In the genomic region with DNA sequence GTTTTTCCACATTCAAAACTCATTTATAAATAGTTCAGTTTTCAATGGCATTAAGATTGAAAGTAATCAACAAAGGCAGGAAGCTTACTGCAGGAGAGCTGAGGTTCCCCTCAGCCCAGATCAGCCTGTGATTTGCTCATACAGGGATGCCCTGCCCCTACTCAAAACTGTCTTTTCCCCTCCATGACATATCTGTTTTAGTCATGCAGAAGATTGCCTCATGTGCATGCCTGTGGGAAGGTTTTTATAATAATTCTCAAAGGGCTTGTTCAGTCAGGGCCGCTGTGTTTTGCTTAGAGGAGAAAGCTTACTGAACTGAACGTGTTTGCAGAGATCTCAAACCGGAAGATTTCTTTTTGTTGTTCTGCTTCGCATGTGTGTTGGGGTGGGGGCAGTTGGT, we compare ENCODE assay signal across 15 mouse cellular contexts. TPM values are rescaled to one million over a fixed set of nuclear protein-coding genes. Genes with fewer than 3 reads are reported as not detected.
"Had no signal": no experiment of that assay in that cellular context is flagged by ENCODE, and none has a peak within 500 bp of the region (broad histone marks: within the 10 kb centered on the region; RNA-seq: fewer than 3 reads in every experiment).

No protein-coding gene starts in this region.

- H3K4me3 ChIP-seq: left cerebral cortex, adult 2 months; limb, embryonic 12.5 days had no signal

- H3K27me3 ChIP-seq: limb, embryonic 12.5 days had no signal

- H3K4me1 ChIP-seq: limb, embryonic 12.5 days had no signal

- H3K9ac ChIP-seq: limb, embryonic 12.5 days; liver, embryonic 14.5 days had no signal

- H3K9me3 ChIP-seq: limb, embryonic 12.5 days had no signal

- H3K27ac ChIP-seq: left cerebral cortex, adult 2 months; limb, embryonic 12.5 days; liver, embryonic 14.5 days; stomach, postnatal 0 days had no signal

- H3K36me3 ChIP-seq: limb, embryonic 12.5 days had no signal

- H3K4me2 ChIP-seq: limb, embryonic 12.5 days had no signal

- DNase-seq: kidney, adult 11 months; kidney, adult 9 months; kidney, postnatal 10 days; lung, adult 18-20 months; midbrain, embryonic 14.5 days; thymus, postnatal 4 days had no signal

RNA-seq across cellular contexts. Expression of a gene that starts 35.3 kb away (rescaled TPM):
- total RNA-seq: layer of hippocampus, adult 8-10 months; layer of hippocampus, postnatal 14 days; left cerebral cortex, adult 2 months; left cerebral cortex, postnatal 14 days; liver, adult 2 months had no signal
- polyA plus RNA-seq: large intestine, adult 2 months; liver, adult 2 months had no signal
